16 mouse cellular contexts compared by ENCODE assay signal in genomic region chr9:58447997-58448595, GRCm38 (mm10). TPM values are rescaled to one million over a fixed set of nuclear protein-coding genes. Genes with fewer than 3 reads are reported as not detected.
"Had no signal": no experiment of that assay in that cellular context is flagged by ENCODE, and none has a peak within 500 bp of the region (broad histone marks: within the 10 kb centered on the region; RNA-seq: fewer than 3 reads in every experiment).

No protein-coding gene starts in this region.

- H3K4me2 ChIP-seq: liver, embryonic 12.5 days; lung, embryonic 15.5 days; midbrain, embryonic 13.5 days; neural tube, embryonic 12.5 days had no signal

- DNase-seq: kidney, postnatal 10 days; kidney, postnatal 4 days; lung, postnatal 14 days; right cerebral cortex, postnatal 4 days; spleen, adult 18-20 months; thymus, adult 18-20 months; thymus, postnatal 14 days had no signal

- ATAC-seq: liver, embryonic 12.5 days; midbrain, embryonic 13.5 days had no signal

- H3K36me3 ChIP-seq: limb, embryonic 10.5 days; liver, embryonic 12.5 days; lung, embryonic 15.5 days; midbrain, embryonic 13.5 days; neural tube, embryonic 12.5 days had no signal

- H3K9me3 ChIP-seq: limb, embryonic 10.5 days; liver, embryonic 12.5 days; lung, embryonic 15.5 days; midbrain, embryonic 13.5 days; neural tube, embryonic 12.5 days had no signal

- H3K27me3 ChIP-seq: lung, embryonic 15.5 days; midbrain, embryonic 13.5 days; neural tube, embryonic 12.5 days had no signal

- H3K9ac ChIP-seq: liver, embryonic 12.5 days; lung, embryonic 15.5 days; midbrain, embryonic 13.5 days; neural tube, embryonic 12.5 days had no signal

- H3K4me3 ChIP-seq: limb, embryonic 10.5 days; liver, embryonic 12.5 days; lung, embryonic 15.5 days; midbrain, embryonic 13.5 days; neural tube, embryonic 12.5 days had no signal

- H3K27ac ChIP-seq: limb, embryonic 10.5 days; liver, embryonic 12.5 days; lung, embryonic 15.5 days; macrophage; neural tube, embryonic 12.5 days had no signal

- H3K4me1 ChIP-seq: liver, embryonic 12.5 days; lung, embryonic 15.5 days; neural tube, embryonic 12.5 days had no signal

RNA-seq across cellular contexts. Expression of gene Insyn1, which starts 40.3 kb away (rescaled TPM):
- total RNA-seq: megakaryocyte-erythroid progenitor cell, adult 5-6 weeks; neutrophil, adult 5-6 weeks had no signal
- polyA plus RNA-seq: liver, embryonic 16.5 days; macrophage had no signal
